In genomic region chr11:64800246-64801121, GRCm38 (mm10) we compare ENCODE assay signal across 10 mouse cellular contexts.
DNase-seq lines count a peak whose midpoint lies in the region; ATAC-seq and TF ChIP-seq lines count a peak whose summit lies in the region.
"Had no signal": no experiment of that assay in that cellular context is flagged by ENCODE, and none has a peak within 500 bp of the region (broad histone marks: within the 10 kb centered on the region; RNA-seq: fewer than 3 reads in every experiment).

No protein-coding gene starts in this region.

- 10% methylated on average over 21 of the region's 21 CpGs for WGBS in embryonic facial prominence, embryonic 12.5 days
- 44% methylated on average over 21 of the region's 21 CpGs for WGBS in liver, embryonic 14.5 days (ENCODE audit: insufficient replicate concordance)
- WGBS in neural tube, embryonic 13.5 days: 34% methylated on average over 21 of the region's 21 CpGs
- WGBS in forebrain, embryonic 13.5 days: 64% methylated on average over 21 of the region's 21 CpGs
- 54% methylated on average over 21 of the region's 21 CpGs for WGBS in intestine, embryonic 15.5 days

- peak overlapping the region; percentile 40 for H3K4me2 ChIP-seq in embryonic facial prominence, embryonic 12.5 days (replicated peaks)
- H3K4me2 ChIP-seq in liver, embryonic 14.5 days (ENCODE audit: low read depth): peak overlapping the region; percentile 61
- peak overlapping the region; percentile 40 for H3K4me2 ChIP-seq in neural tube, embryonic 13.5 days
- H3K4me2 ChIP-seq in forebrain, embryonic 13.5 days: no peak overlapping the region
- no peak overlapping the region for H3K4me2 ChIP-seq in intestine, embryonic 15.5 days (replicated peaks)

- peaks cover 51% of the 10 kb centered on the region for H3K4me1 ChIP-seq in erythroblast, embryonic 14.5 days (ENCODE audit: control insufficient read depth)
- peaks cover 29% of the 10 kb centered on the region for H3K4me1 ChIP-seq in embryonic facial prominence, embryonic 12.5 days
- H3K4me1 ChIP-seq in liver, embryonic 14.5 days (replicated peaks; ENCODE audit: control insufficient read depth in 2 of 2, insufficient read depth in 2 of 2, low read length in 1 of 2): peaks cover 22 to 26% of the 10 kb centered on the region in 2 experiments
- H3K4me1 ChIP-seq in neural tube, embryonic 13.5 days (replicated peaks): peaks cover 19% of the 10 kb centered on the region
- peaks cover 10% of the 10 kb centered on the region for H3K4me1 ChIP-seq in forebrain, embryonic 13.5 days
- H3K4me1 ChIP-seq in intestine, embryonic 15.5 days (replicated peaks): 0 out of 2 replicates have a peak, but pooled peaks cover 4% of the 10 kb centered on the region

- no peak for ATAC-seq in erythroblast, adult 5-6 weeks (replicated peaks; ENCODE audit: low FRiP score, poor library complexity, severe bottlenecking)
- ATAC-seq in embryonic facial prominence, embryonic 12.5 days (ENCODE audit: insufficient number of reproducible peaks, insufficient read depth, low FRiP score, low TSS enrichment): peak; percentile 82
- ATAC-seq in liver, embryonic 14.5 days (ENCODE audit: insufficient read depth): no peak
- ATAC-seq in neural tube, embryonic 13.5 days (ENCODE audit: low read depth): no peak
- no peak for ATAC-seq in forebrain, embryonic 13.5 days
- ATAC-seq in intestine, embryonic 15.5 days: no peak
- ATAC-seq: forebrain, embryonic 16.5 days had no signal

- no peak overlapping the region for H3K9ac ChIP-seq in embryonic facial prominence, embryonic 12.5 days
- peak overlapping the region; percentile 35 for H3K9ac ChIP-seq in liver, embryonic 14.5 days (replicated peaks)
- 0 out of 2 replicates have a peak overlapping the region, but pooled peaks have one; percentile 26 for H3K9ac ChIP-seq in neural tube, embryonic 13.5 days
- H3K9ac ChIP-seq in forebrain, embryonic 13.5 days: no peak overlapping the region
- H3K9ac ChIP-seq in intestine, embryonic 15.5 days: no peak overlapping the region

- peak overlapping the region; percentile 82 for H3K27ac ChIP-seq in embryonic facial prominence, embryonic 12.5 days
- H3K27ac ChIP-seq in liver, embryonic 14.5 days: peak overlapping the region; percentile 80
- H3K27ac ChIP-seq in neural tube, embryonic 13.5 days (replicated peaks): 0 out of 2 replicates have a peak overlapping the region, but pooled peaks have one; percentile 23
- H3K27ac ChIP-seq in forebrain, embryonic 13.5 days: no peak overlapping the region
- no peak overlapping the region for H3K27ac ChIP-seq in intestine, embryonic 15.5 days

- TF ChIP-seq EP300 in liver, embryonic 14.5 days (IDR thresholded peaks at IDR 0.05; ENCODE audit: low read depth): no peak

- H3K4me3 ChIP-seq in erythroblast, embryonic 14.5 days (replicated peaks): peak overlapping the region; percentile 40
- no peak overlapping the region for H3K4me3 ChIP-seq in embryonic facial prominence, embryonic 12.5 days
- no peak overlapping the region for H3K4me3 ChIP-seq in liver, embryonic 14.5 days (ENCODE audit: insufficient read depth in 1 of 2, low read depth in 2 of 2, low read length in 2 of 2)
- no peak overlapping the region for H3K4me3 ChIP-seq in neural tube, embryonic 13.5 days
- no peak overlapping the region for H3K4me3 ChIP-seq in forebrain, embryonic 13.5 days
- no peak overlapping the region for H3K4me3 ChIP-seq in intestine, embryonic 15.5 days (replicated peaks)

- H3K27me3 ChIP-seq in erythroblast, embryonic 14.5 days (ENCODE audit: control insufficient read depth): 0 out of 2 replicates have a peak, but pooled peaks cover 3% of the 10 kb centered on the region
- no peaks in the 10 kb centered on the region for H3K27me3 ChIP-seq in embryonic facial prominence, embryonic 12.5 days
- H3K27me3 ChIP-seq in liver, embryonic 14.5 days (ENCODE audit: control insufficient read depth, insufficient read depth, low read length): no peaks in the 10 kb centered on the region
- no peaks in the 10 kb centered on the region for H3K27me3 ChIP-seq in neural tube, embryonic 13.5 days
- no peaks in the 10 kb centered on the region for H3K27me3 ChIP-seq in forebrain, embryonic 13.5 days
- no peaks in the 10 kb centered on the region for H3K27me3 ChIP-seq in intestine, embryonic 15.5 days (replicated peaks)

- no peak for DNase-seq in liver, embryonic 14.5 days (ENCODE audit: low read depth in 3 of 3, low spot score in 3 of 3)
- DNase-seq in urinary bladder, postnatal 36 days (ENCODE audit: low spot score in 2 of 2): no peak
- DNase-seq: heart, postnatal 36 days had no signal

- TF ChIP-seq CTCF in liver, embryonic 14.5 days (IDR thresholded peaks at IDR 0.05; ENCODE audit: low read depth): no peak

- no peaks in the 10 kb centered on the region for H3K9me3 ChIP-seq in erythroblast, embryonic 14.5 days (ENCODE audit: control insufficient read depth, low read length)
- H3K9me3 ChIP-seq in embryonic facial prominence, embryonic 12.5 days: no peaks in the 10 kb centered on the region
- no peaks in the 10 kb centered on the region for H3K9me3 ChIP-seq in liver, embryonic 14.5 days (ENCODE audit: control insufficient read depth, low read length)
- H3K9me3 ChIP-seq in neural tube, embryonic 13.5 days: no peaks in the 10 kb centered on the region
- no peaks in the 10 kb centered on the region for H3K9me3 ChIP-seq in forebrain, embryonic 13.5 days (replicated peaks)
- no peaks in the 10 kb centered on the region for H3K9me3 ChIP-seq in intestine, embryonic 15.5 days

- no peaks in the 10 kb centered on the region for H3K36me3 ChIP-seq in erythroblast, embryonic 14.5 days (ENCODE audit: control insufficient read depth)
- no peaks in the 10 kb centered on the region for H3K36me3 ChIP-seq in embryonic facial prominence, embryonic 12.5 days
- H3K36me3 ChIP-seq in liver, embryonic 14.5 days (replicated peaks; ENCODE audit: control insufficient read depth, insufficient read depth, low read depth): no peaks in the 10 kb centered on the region
- H3K36me3 ChIP-seq in neural tube, embryonic 13.5 days: no peaks in the 10 kb centered on the region
- no peaks in the 10 kb centered on the region for H3K36me3 ChIP-seq in forebrain, embryonic 13.5 days (ENCODE audit: poor library complexity, severe bottlenecking)
- H3K36me3 ChIP-seq in intestine, embryonic 15.5 days: no peaks in the 10 kb centered on the region

Comparison
In these comparisons a context has a peak if more than half of its experiments do, and no peak if none do; other contexts are left out.
1. H3K27ac ChIP-seq: peak in embryonic facial prominence, embryonic 12.5 days (single experiment), liver, embryonic 14.5 days (single experiment) and neural tube, embryonic 13.5 days (single experiment); none in forebrain, embryonic 13.5 days (single experiment) and intestine, embryonic 15.5 days (single experiment).
2. H3K4me2 ChIP-seq: peak in embryonic facial prominence, embryonic 12.5 days (single experiment), liver, embryonic 14.5 days (single experiment) and neural tube, embryonic 13.5 days (single experiment); none in forebrain, embryonic 13.5 days (single experiment) and intestine, embryonic 15.5 days (single experiment).
3. H3K9ac ChIP-seq: peak in liver, embryonic 14.5 days (single experiment) and neural tube, embryonic 13.5 days (single experiment); none in embryonic facial prominence, embryonic 12.5 days (single experiment), forebrain, embryonic 13.5 days (single experiment) and intestine, embryonic 15.5 days (single experiment).